Mouse (Mus musculus): ENCODE measurements at regions not wholly inside any gene's neighbourhood (a gene's known extent, or its start where the extent isn't known, plus 50 kb on each side); places are given as distances from the start of the nearest gene placed in this dataset.

- TF ChIP-seq GATA1 (IDR thresholded peaks at IDR 0.05; ENCODE audit: low read length) = no peak
- TF ChIP-seq TAL1 (IDR thresholded peaks at IDR 0.05; ENCODE audit: low read length) = no peak
Observed at GRCm38 (mm10) chr13:84349721-84350040, 127.6 kb downstream of the Tmem161b start.
